In genomic region chr11:116109441-116110081, GRCm38 (mm10) we compare ENCODE assay signal across 8 mouse cellular contexts. TPM values are rescaled to one million over a fixed set of nuclear protein-coding genes. Genes with fewer than 3 reads are reported as not detected.
DNase-seq lines count a peak whose midpoint lies in the region; ATAC-seq and TF ChIP-seq lines count a peak whose summit lies in the region.

No protein-coding gene starts in this region.

- no peaks in the 10 kb centered on the region for H3K4me1 ChIP-seq in forebrain, postnatal 0 days (ENCODE audit: insufficient read depth)

- peaks cover 26% of the 10 kb centered on the region for H3K79me2 ChIP-seq in macrophage (ENCODE audit: inconsistent target)

- WGBS in forebrain, postnatal 0 days: 3% methylated on average over 66 of the region's 70 CpGs
- 1% methylated on average over 70 of the region's 70 CpGs for WGBS in macrophage (ENCODE audit: missing documents)

- peak; percentile 16; the same call in 1 of the 2 replicates for ATAC-seq in forebrain, postnatal 0 days

- TF ChIP-seq CTCF in forebrain, postnatal 0 days (IDR thresholded peaks at IDR 0.05; ENCODE audit: low read depth): no peak

- peaks cover 42% of the 10 kb centered on the region for H3K27me3 ChIP-seq in forebrain, postnatal 0 days (ENCODE audit: insufficient read depth, low read length)

- H3K9me3 ChIP-seq in forebrain, postnatal 0 days (ENCODE audit: low read length): no peaks in the 10 kb centered on the region

- no peak overlapping the region for H3K27ac ChIP-seq in forebrain, postnatal 0 days (ENCODE audit: low read depth, low read length)
- peak overlapping the region; percentile 25; the same call in 1 of the 2 replicates for H3K27ac ChIP-seq in macrophage

- peak overlapping the region; percentile 33; the same call in 1 of the 2 replicates for H3K9ac ChIP-seq in forebrain, postnatal 0 days

- H3K4me3 ChIP-seq in forebrain, postnatal 0 days (ENCODE audit: low read depth, low read length): peak overlapping the region; percentile 32
- H3K4me3 ChIP-seq in macrophage (ENCODE audit: inconsistent target): peak overlapping the region; percentile 56

- H3K36me3 ChIP-seq in forebrain, postnatal 0 days (ENCODE audit: insufficient read depth): no peaks in the 10 kb centered on the region
- peaks cover 18% of the 10 kb centered on the region; the same call in 1 of the 2 replicates for H3K36me3 ChIP-seq in macrophage (ENCODE audit: inconsistent target)

- H3K4me2 ChIP-seq in forebrain, postnatal 0 days (ENCODE audit: low read depth): peak overlapping the region; percentile 56

- peak; percentile 52 for DNase-seq in thymus, postnatal 4 days
- no peak for DNase-seq in thymus, postnatal 25 days
- DNase-seq in forebrain, postnatal 0 days: no peak
- DNase-seq in kidney, adult 9 months: peak; percentile 32
- peak; percentile 69 for DNase-seq in testis, postnatal 10 days (ENCODE audit: low spot score)
- DNase-seq in urinary bladder, postnatal 14 days (ENCODE audit: low spot score): no peak
- no peak for DNase-seq in right cerebral cortex, postnatal 25 days

RNA-seq across cellular contexts. Expression of gene Trim47, which starts 17.4 kb away (rescaled TPM):
- 10.5 and 13.0 TPM in 2 replicates for total RNA-seq in forebrain, postnatal 0 days (2014; rRNA removed)
- 6.6 and 7.8 TPM in 2 replicates for polyA plus RNA-seq in forebrain, postnatal 0 days (2015; fragmentation: Nextera tagmentation; extraction: Ambion mirVana)
- 10 to 100 TPM in 11 of 26 experiments, 1 to 10 TPM in 15; 1.1 to 35.8 (median 9.0) TPM for total RNA-seq in macrophage (2018; cell fraction: chromatin; rRNA removed)
- 10 to 100 TPM in 13 of 26 experiments, 1 to 10 TPM in 13; 3.1 to 35.0 (median 9.6) TPM for total RNA-seq in macrophage (2018; cell fraction: cytosol; rRNA removed)
- 10 to 100 TPM in 10 of 26 experiments, 1 to 10 TPM in 16; 1.6 to 45.0 (median 8.9) TPM for total RNA-seq in macrophage (2018; cell fraction: nucleus; rRNA removed)
- 9.4 to 36.9 TPM (median 26.2 TPM) in 3 replicates for polyA plus RNA-seq in macrophage (2018)

RNA-seq across cellular contexts. Expression of gene Trim65, which starts 21.4 kb away (rescaled TPM):
- 4.2 and 5.0 TPM in 2 replicates for total RNA-seq in forebrain, postnatal 0 days (2014; rRNA removed)
- 1.2 and 1.9 TPM in 2 replicates for polyA plus RNA-seq in forebrain, postnatal 0 days (2015; fragmentation: Nextera tagmentation; extraction: Ambion mirVana)
- 10 to 100 TPM in 16 of 26 experiments, 1 to 10 TPM in 10; 1.2 to 43.9 (median 15.0) TPM for total RNA-seq in macrophage (2018; cell fraction: chromatin; rRNA removed)
- total RNA-seq in macrophage (2018; cell fraction: cytosol; rRNA removed): 10 to 100 TPM in 19 of 26 experiments, 1 to 10 TPM in 7; 3.0 to 20.3 (median 14.2) TPM
- total RNA-seq in macrophage (2018; cell fraction: nucleus; rRNA removed): 10 to 100 TPM in 14 of 26 experiments, 1 to 10 TPM in 12; 1.5 to 45.2 (median 10.3) TPM
- 12.2 to 14.3 TPM (median 12.8 TPM) in 3 replicates for polyA plus RNA-seq in macrophage (2018)

RNA-seq across cellular contexts. Expression of gene Wbp2, which starts 22.8 kb away (rescaled TPM):
- total RNA-seq in forebrain, postnatal 0 days (2014; rRNA removed): 94.7 and 130 TPM in 2 replicates
- polyA plus RNA-seq in forebrain, postnatal 0 days (2015; fragmentation: Nextera tagmentation; extraction: Ambion mirVana): 281 and 287 TPM in 2 replicates
- total RNA-seq in macrophage (2018; cell fraction: chromatin; rRNA removed): 100 to 1,000 TPM in 13 of 26 experiments, 10 to 100 TPM in 13; 53.7 to 185 (median 99.5) TPM
- 100 to 1,000 TPM; 161 to 213 (median 185) TPM for total RNA-seq in macrophage (2018; cell fraction: cytosol; rRNA removed)
- total RNA-seq in macrophage (2018; cell fraction: nucleus; rRNA removed): 100 to 1,000 TPM in 5 of 26 experiments, 10 to 100 TPM in 21; 59.6 to 160 (median 91.9) TPM
- 130 to 281 TPM (median 182 TPM) in 3 replicates for polyA plus RNA-seq in macrophage (2018)

RNA-seq across cellular contexts. Expression of gene Mrpl38, which starts 29.1 kb away (rescaled TPM):
- 56.7 and 67.8 TPM in 2 replicates for total RNA-seq in forebrain, postnatal 0 days (2014; rRNA removed)
- 60.7 and 63.6 TPM in 2 replicates for polyA plus RNA-seq in forebrain, postnatal 0 days (2015; fragmentation: Nextera tagmentation; extraction: Ambion mirVana)
- 10 to 100 TPM in 25 of 26 experiments, 1 to 10 TPM in 1; 9.0 to 74.1 (median 28.7) TPM for total RNA-seq in macrophage (2018; cell fraction: chromatin; rRNA removed)
- 10 to 100 TPM; 12.5 to 23.6 (median 18.4) TPM for total RNA-seq in macrophage (2018; cell fraction: cytosol; rRNA removed)
- total RNA-seq in macrophage (2018; cell fraction: nucleus; rRNA removed): 10 to 100 TPM; 11.5 to 41.9 (median 19.3) TPM
- polyA plus RNA-seq in macrophage (2018): 13.6 to 25.3 TPM (median 20.3 TPM) in 3 replicates

RNA-seq across cellular contexts. Expression of gene Unc13d, which starts 31.8 kb away (rescaled TPM):
- 0.46 and 0.86 TPM in 2 replicates for total RNA-seq in forebrain, postnatal 0 days (2014; rRNA removed)
- polyA plus RNA-seq in forebrain, postnatal 0 days (2015; fragmentation: Nextera tagmentation; extraction: Ambion mirVana): 0.29 and 0.58 TPM in 2 replicates
- total RNA-seq in macrophage (2018; cell fraction: chromatin; rRNA removed): 100 to 1,000 TPM in 2 of 26 experiments, 10 to 100 TPM in 24; 14.8 to 119 (median 60.6) TPM
- 10 to 100 TPM; 15.6 to 40.0 (median 25.6) TPM for total RNA-seq in macrophage (2018; cell fraction: cytosol; rRNA removed)
- 10 to 100 TPM; 11.9 to 57.1 (median 36.5) TPM for total RNA-seq in macrophage (2018; cell fraction: nucleus; rRNA removed)
- polyA plus RNA-seq in macrophage (2018): 10.9 to 18.9 TPM (median 16.8 TPM) in 3 replicates

Comparison
In these comparisons a context has a peak if more than half of its experiments do, and no peak if none do; other contexts are left out.
1. DNase-seq: peak in thymus, postnatal 4 days (single experiment), kidney, adult 9 months (single experiment) and testis, postnatal 10 days (single experiment); none in thymus, postnatal 25 days (single experiment), forebrain, postnatal 0 days (single experiment), urinary bladder, postnatal 14 days (single experiment) and right cerebral cortex, postnatal 25 days (single experiment).